Mouse (Mus musculus) ES-Bruce4 (cell line): ENCODE results near the gene Six2.

Experiments used
- CTCF ChIP-seq: IDR thresholded peaks from one replicate; pipeline ENCODE4 v1.8.1; 2011; ENCODE audit warnings: low read depth, low read length
- EP300 ChIP-seq: IDR thresholded peaks from 2 replicates; pipeline ENCODE4 v1.6.1; 2011; ENCODE audit warnings: low read depth, low read length; ENCODE audit not compliant: insufficient read depth
- POLR2A ChIP-seq: IDR thresholded peaks from one replicate; pipeline ENCODE4 v1.8.1; 2011; ENCODE audit warnings: low read length; ENCODE audit not compliant: insufficient read depth

- no peak for TF ChIP-seq CTCF
- no peak for TF ChIP-seq POLR2A
- no peak for TF ChIP-seq EP300
Observed at GRCm38 (mm10) chr17:85645312-85645711, 42.8 kb downstream of the Six2 start.
